Mouse (Mus musculus) lung, postnatal 10 days (tissue): ENCODE measurements around the gene Gm10228.
"Not testable (repeated sequence)": the region's sequence is repeated elsewhere in the genome, so short reads cannot be mapped to it uniquely, and the experiment has no call there.

Source experiments
- DNase-seq: peaks from one replicate; pipeline ENCODE4 v3.0.0; 2021

Gm10228 gene

GRCm38 (mm10) chr16:89041372-89041771 lies at the start of gene Gm10228:
Gene Gm10228, minus strand, starts transcription at chr16:89041472.
- DNase-seq: not testable (repeated sequence)

GRCm38 (mm10) chr16:89071041-89071440 lies 29.8 kb upstream of the Gm10228 start:
- not testable (repeated sequence) for DNase-seq

- DNase-seq: not testable (repeated sequence)
Measured at GRCm38 (mm10) chr16:89063902-89064301, 22.6 kb upstream of the Gm10228 start, which contains the start of gene 1110025L11Rik. Gene 1110025L11Rik, minus strand, starts transcription at chr16:89064002.

DNA sequence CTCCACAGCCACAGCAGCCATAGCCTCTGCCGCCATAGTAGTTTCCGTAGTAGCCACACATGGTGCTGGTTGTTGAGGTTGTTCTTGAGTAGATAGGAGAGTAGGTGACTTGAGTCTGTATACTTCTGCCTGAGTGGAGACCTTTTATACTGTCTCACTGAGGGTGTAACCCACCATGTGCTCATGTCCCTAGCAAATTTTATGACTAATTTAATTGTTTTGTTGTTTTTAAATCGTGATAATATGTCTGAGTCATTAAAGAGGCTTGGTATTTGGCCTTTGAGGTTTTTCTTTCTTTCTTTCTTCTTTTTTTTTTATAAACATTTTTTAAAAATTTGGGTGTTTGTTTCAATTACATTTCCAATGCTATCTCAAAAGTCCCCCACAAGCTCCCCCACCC lies 6.5 kb upstream of the Gm10228 start, which contains the start of gene Krtap6-5:
Gene Krtap6-5 (minus strand): TSS at position 101 of the 400 bp plus-strand sequence.
- no peak for DNase-seq

GRCm38 (mm10) chr16:89031399-89031798 lies 9.9 kb downstream of the Gm10228 start, which contains the start of gene Krtap6-1:
Gene Krtap6-1, plus strand, starts transcription at chr16:89031699.
- DNase-seq: not testable (repeated sequence)

- not testable (repeated sequence) for DNase-seq
Measured at GRCm38 (mm10) chr16:89014984-89015383, 26.3 kb downstream of the Gm10228 start, which contains the start of gene Gm10229. Gene Gm10229, plus strand, starts transcription at chr16:89015284.

DNA sequence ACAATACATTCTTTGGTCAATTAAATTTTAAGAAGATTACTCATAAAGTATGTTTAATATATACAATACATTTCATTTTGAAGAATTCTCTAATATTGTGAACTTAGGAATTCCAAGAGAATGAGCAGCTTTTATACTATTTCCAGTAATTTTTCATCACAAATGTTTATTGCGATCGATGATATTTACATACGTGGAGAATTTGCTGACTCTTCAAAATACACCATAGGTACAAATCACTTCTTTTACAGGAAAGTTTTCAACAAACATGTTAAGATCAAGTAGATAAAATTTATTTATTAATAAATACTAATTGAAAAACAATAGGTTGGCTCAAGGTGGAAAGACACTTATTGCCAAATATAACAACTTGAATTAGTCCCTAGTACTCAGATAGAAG lies 27.3 kb downstream of the Gm10228 start:
- no peak for DNase-seq

- no peak for DNase-seq
Measured at GRCm38 (mm10) chr16:89010659-89011058, 30.6 kb downstream of the Gm10228 start, which contains the start of gene Krtap22-2. Gene Krtap22-2, minus strand, starts transcription at chr16:89010759.
